Mouse (Mus musculus): Measurements from ENCODE around the gene Inava. TPM values are rescaled to one million over a fixed set of nuclear protein-coding genes. Genes with fewer than 3 reads are reported as not detected.

Inava gene
- total RNA-seq, 1 experiment from 2014 or later, result not detected

DNA sequence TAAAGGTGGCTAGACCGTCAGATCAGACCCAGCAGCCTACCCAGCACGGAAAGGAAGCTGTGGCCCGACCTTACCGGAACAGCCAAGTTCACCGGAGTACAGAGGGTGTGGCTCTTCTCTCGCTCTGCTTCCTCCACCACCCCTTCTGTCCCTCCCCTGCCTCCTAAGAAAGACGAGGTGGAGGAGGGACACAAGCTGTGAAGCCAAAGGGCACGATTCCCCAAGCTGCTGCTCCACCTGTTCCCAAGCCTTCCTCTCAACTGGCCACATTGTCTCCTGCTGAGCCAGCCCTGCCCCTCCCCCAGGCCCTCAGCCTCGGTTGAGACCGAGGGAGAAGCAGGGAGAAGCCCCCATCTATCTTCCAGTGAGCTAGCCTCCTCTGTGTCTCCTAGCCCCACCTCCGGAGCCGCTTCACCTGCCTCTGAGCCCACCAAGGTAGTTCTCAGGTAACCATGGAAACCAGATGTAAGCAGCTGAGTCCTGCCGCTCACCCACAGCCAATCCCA, 59.9 kb downstream of the Inava start:
- ATAC-seq (ENCODE audit: extremely low read depth, insufficient number of reproducible peaks, low FRiP score, poor library complexity, severe bottlenecking), result peak; percentile 28; the same call in 1 of the 2 replicates

- no peak for ATAC-seq (ENCODE audit: extremely low read depth, insufficient number of reproducible peaks, low FRiP score, poor library complexity, severe bottlenecking)
Measured at GRCm38 (mm10) chr1:136172696-136173095, 61.4 kb downstream of the Inava start.

DNA sequence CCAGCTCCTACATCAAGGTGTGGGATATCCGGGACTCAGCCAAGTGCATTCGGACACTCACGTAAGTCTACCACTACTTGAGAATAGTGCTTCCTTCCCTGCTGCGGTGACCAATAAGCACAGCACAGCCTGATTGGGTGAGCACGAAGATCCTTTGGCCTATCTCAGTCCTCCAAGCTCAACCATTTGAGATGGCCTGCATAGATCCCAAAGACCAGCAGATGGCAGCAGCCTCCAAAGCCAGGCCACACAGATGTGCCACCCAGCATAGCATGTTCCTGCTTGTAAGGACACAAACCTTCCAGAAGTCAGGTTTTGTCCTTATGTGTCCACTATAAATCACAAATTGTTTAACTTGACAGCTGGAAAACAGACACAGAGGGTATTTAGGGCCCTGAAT, 64.0 kb downstream of the Inava start:
- peak; percentile 59 for ATAC-seq (ENCODE audit: extremely low read depth, insufficient number of reproducible peaks, low FRiP score, poor library complexity, severe bottlenecking)

DNA sequence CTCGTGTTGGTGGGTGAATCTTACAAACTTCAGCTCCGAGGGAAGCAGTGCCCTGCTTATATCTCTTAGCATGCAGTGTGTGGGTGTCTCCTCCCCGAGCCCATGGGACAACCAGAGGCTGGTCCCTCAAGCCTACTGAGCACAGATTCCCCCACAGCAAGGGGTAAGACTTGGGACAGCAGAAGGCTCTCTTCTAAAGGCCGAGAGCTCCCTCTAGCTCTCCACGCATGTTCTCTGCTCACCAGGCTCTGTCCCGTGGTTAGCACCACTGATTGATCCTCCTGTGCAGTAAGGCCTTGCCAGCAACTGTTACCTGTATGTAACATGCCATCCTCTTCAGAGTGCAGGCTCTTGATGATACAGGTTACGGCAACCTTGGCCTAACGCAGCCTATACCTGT, 66.4 kb downstream of the Inava start:
- no peak for ATAC-seq (ENCODE audit: extremely low read depth, insufficient number of reproducible peaks, low FRiP score, poor library complexity, severe bottlenecking)

DNA sequence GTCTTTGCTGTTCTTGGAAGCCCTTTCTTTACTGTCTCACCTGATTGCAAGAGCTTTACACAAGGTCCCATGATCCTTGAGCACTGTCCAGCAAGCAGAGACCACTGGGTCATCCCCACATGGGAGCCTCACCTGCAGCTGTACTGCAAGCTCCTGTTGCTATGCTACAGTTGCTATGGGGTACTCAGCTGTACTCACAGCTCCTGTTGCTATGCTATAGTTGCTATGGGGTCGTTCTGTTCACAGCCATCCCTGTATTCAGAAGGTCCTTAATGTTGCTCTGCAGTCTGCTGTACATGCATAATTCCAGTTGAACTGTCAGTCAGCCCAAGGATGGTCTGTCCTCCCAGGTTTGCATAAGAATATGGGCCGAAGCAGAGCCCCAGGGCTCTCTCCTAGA, 68.6 kb downstream of the Inava start:
- no peak for ATAC-seq (ENCODE audit: extremely low read depth, insufficient number of reproducible peaks, low FRiP score, poor library complexity, severe bottlenecking)

Other genes with a start within 250 kb of the Inava start
- gene Igfn1, start 227.9 kb downstream of the Inava start, total RNA-seq (2017), result under 0.01 TPM in 1 of 2 replicates, not detected in the other
- gene Tmem9, start 226.1 kb downstream of the Inava start, total RNA-seq (2017), result 3.3 and 4.3 TPM in 2 replicates
- not detected in 2 replicates for gene Ascl5, start 183.5 kb downstream of the Inava start, total RNA-seq (2017)
- gene Cacna1s, start 181.5 kb downstream of the Inava start, total RNA-seq (2017), result 1.4 TPM in 1 of 2 replicates, not detected in the other
- gene Kif21b, start 102.9 kb downstream of the Inava start, total RNA-seq (2017), result 175 and 183 TPM in 2 replicates
- gene Mroh3, start 21.4 kb downstream of the Inava start, total RNA-seq (2017), result not detected in 2 replicates
- not detected in 2 replicates for gene Gpr25, start 26.6 kb upstream of the Inava start, total RNA-seq (2017)
- gene Camsap2, start 111.8 kb upstream of the Inava start, total RNA-seq (2017), result 28.2 and 28.4 TPM in 2 replicates
- gene Ddx59, start 181.0 kb upstream of the Inava start, total RNA-seq (2017), result 14.2 and 14.7 TPM in 2 replicates
- 0.12 TPM in 2 replicates for gene Kif14, start 232.1 kb upstream of the Inava start, total RNA-seq (2017)

Data from neutrophil, adult 5-6 weeks (primary cell).